11 mouse cellular contexts compared by ENCODE assay signal in genomic region chr2:115579171-115579900, GRCm38 (mm10). TPM values are rescaled to one million over a fixed set of nuclear protein-coding genes. Genes with fewer than 3 reads are reported as not detected.
A peak's percentile ranks its signal among the peaks of the same experiment; 100 is the strongest.
DNase-seq lines count a peak whose midpoint lies in the region; ATAC-seq lines count a peak whose summit lies in the region.
"Had no signal": no experiment of that assay in that cellular context is flagged by ENCODE, and none has a peak within 500 bp of the region (broad histone marks: within the 10 kb centered on the region; RNA-seq: fewer than 3 reads in every experiment).

No protein-coding gene starts in this region.

- DNase-seq in kidney, postnatal 25 days = no peak
- DNase-seq in limb, embryonic 10.5 days (ENCODE audit: low spot score) = peak; percentile 88
- DNase-seq in left cerebral cortex, adult 18-20 months (ENCODE audit: low spot score in 2 of 2) = no peak
- no peak for DNase-seq in cerebellum, postnatal 36 days
- no peak for DNase-seq in urinary bladder, postnatal 4 days (ENCODE audit: low spot score in 2 of 2)
- DNase-seq: layer of hippocampus, postnatal 36 days; right cerebral cortex, postnatal 14 days had no signal

- peak overlapping the region; percentile 41 for H3K4me3 ChIP-seq in kidney, embryonic 16.5 days (ENCODE audit: low read length)
- peak overlapping the region; percentile 15; the same call in 1 of the 2 replicates for H3K4me3 ChIP-seq in embryonic facial prominence, embryonic 13.5 days
- H3K4me3 ChIP-seq in limb, embryonic 10.5 days = peak overlapping the region; percentile 34
- no peak overlapping the region for H3K4me3 ChIP-seq in neural tube, embryonic 15.5 days (replicated peaks)

- H3K4me2 ChIP-seq in kidney, embryonic 16.5 days (replicated peaks; ENCODE audit: low read depth, low read length) = peak overlapping the region; percentile 59
- H3K4me2 ChIP-seq in embryonic facial prominence, embryonic 13.5 days = peak overlapping the region; percentile 47
- H3K4me2 ChIP-seq in neural tube, embryonic 15.5 days = peak overlapping the region; percentile 34

- peaks cover 26% of the 10 kb centered on the region for H3K4me1 ChIP-seq in kidney, embryonic 16.5 days (ENCODE audit: insufficient read depth, low read length)
- H3K4me1 ChIP-seq in embryonic facial prominence, embryonic 13.5 days = peaks cover 26% of the 10 kb centered on the region
- peaks cover 43% of the 10 kb centered on the region for H3K4me1 ChIP-seq in limb, embryonic 10.5 days
- peaks cover 12% of the 10 kb centered on the region for H3K4me1 ChIP-seq in neural tube, embryonic 15.5 days

- ATAC-seq in kidney, embryonic 16.5 days (ENCODE audit: low FRiP score, low TSS enrichment) = no peak
- no peak for ATAC-seq in embryonic facial prominence, embryonic 13.5 days (ENCODE audit: insufficient number of reproducible peaks, insufficient read depth, low FRiP score, low TSS enrichment, low read depth)
- no peak for ATAC-seq in neural tube, embryonic 15.5 days (ENCODE audit: low FRiP score)

- no peaks in the 10 kb centered on the region for H3K9me3 ChIP-seq in kidney, embryonic 16.5 days (ENCODE audit: low read length)
- H3K9me3 ChIP-seq in embryonic facial prominence, embryonic 13.5 days = no peaks in the 10 kb centered on the region
- no peaks in the 10 kb centered on the region for H3K9me3 ChIP-seq in limb, embryonic 10.5 days (replicated peaks)
- H3K9me3 ChIP-seq in neural tube, embryonic 15.5 days (replicated peaks) = no peaks in the 10 kb centered on the region
- H3K9me3 ChIP-seq: G1E had no signal

- WGBS in kidney, embryonic 16.5 days = 21% methylated on average over 18 of the region's 18 CpGs
- 35% methylated on average over 18 of the region's 18 CpGs for WGBS in embryonic facial prominence, embryonic 13.5 days
- WGBS in limb, embryonic 10.5 days = 9% methylated on average over 18 of the region's 18 CpGs
- 25% methylated on average over 18 of the region's 18 CpGs for WGBS in neural tube, embryonic 15.5 days

- peak overlapping the region; percentile 57 for H3K9ac ChIP-seq in kidney, embryonic 16.5 days (replicated peaks; ENCODE audit: low read length)
- peak overlapping the region; percentile 2; the same call in 1 of the 2 replicates for H3K9ac ChIP-seq in embryonic facial prominence, embryonic 13.5 days
- no peak overlapping the region for H3K9ac ChIP-seq in neural tube, embryonic 15.5 days (replicated peaks)

- H3K36me3 ChIP-seq in kidney, embryonic 16.5 days (ENCODE audit: insufficient read depth, low read length) = no peaks in the 10 kb centered on the region
- H3K36me3 ChIP-seq in embryonic facial prominence, embryonic 13.5 days = no peaks in the 10 kb centered on the region
- no peaks in the 10 kb centered on the region for H3K36me3 ChIP-seq in limb, embryonic 10.5 days
- no peaks in the 10 kb centered on the region for H3K36me3 ChIP-seq in neural tube, embryonic 15.5 days

- no peaks in the 10 kb centered on the region for H3K27me3 ChIP-seq in kidney, embryonic 16.5 days (ENCODE audit: insufficient read depth, low read length)
- H3K27me3 ChIP-seq in embryonic facial prominence, embryonic 13.5 days = no peaks in the 10 kb centered on the region
- no peaks in the 10 kb centered on the region for H3K27me3 ChIP-seq in limb, embryonic 10.5 days (ENCODE audit: low read depth, poor library complexity, severe bottlenecking)
- no peaks in the 10 kb centered on the region for H3K27me3 ChIP-seq in neural tube, embryonic 15.5 days (replicated peaks)

- H3K27ac ChIP-seq in kidney, embryonic 16.5 days (ENCODE audit: low read length) = peak overlapping the region; percentile 76
- no peak overlapping the region for H3K27ac ChIP-seq in embryonic facial prominence, embryonic 13.5 days
- peak overlapping the region; percentile 86 for H3K27ac ChIP-seq in limb, embryonic 10.5 days
- H3K27ac ChIP-seq in neural tube, embryonic 15.5 days (replicated peaks) = no peak overlapping the region

RNA-seq across cellular contexts. Expression of gene BC052040, which starts 2.2 kb away (rescaled TPM):
- 15.4 and 19.6 TPM in 2 replicates for polyA plus RNA-seq in kidney, embryonic 16.5 days (2015; fragmentation: Nextera tagmentation; extraction: Ambion mirVana)
- polyA plus RNA-seq in embryonic facial prominence, embryonic 13.5 days (2015; fragmentation: Nextera tagmentation; extraction: Ambion mirVana) = 12.2 and 12.3 TPM in 2 replicates
- polyA plus RNA-seq in limb, embryonic 10.5 days (2016; fragmentation: Nextera tagmentation; extraction: Ambion mirVana) = 18.0 and 19.0 TPM in 2 replicates
- polyA plus RNA-seq in neural tube, embryonic 15.5 days (2015; fragmentation: Nextera tagmentation; extraction: Ambion mirVana) = 14.5 and 16.9 TPM in 2 replicates
- total RNA-seq in left cerebral cortex, adult 18-20 months (2021) = 1 to 10 TPM; 7.8 to 8.3 TPM

Comparison
In these comparisons a context has a peak if more than half of its experiments do, and no peak if none do; other contexts are left out.
1. H3K27ac ChIP-seq: peak in kidney, embryonic 16.5 days (single experiment) and limb, embryonic 10.5 days (single experiment); none in embryonic facial prominence, embryonic 13.5 days (single experiment) and neural tube, embryonic 15.5 days (single experiment).
2. Peak in every context shown above with its lines, with median percentiles within 50 percentile points of each other: H3K4me2 ChIP-seq.